Mouse (Mus musculus): Measurements from ENCODE around the gene Prkaa1.
A peak's percentile ranks its signal among the peaks of the same experiment; 100 is the strongest.
"Not testable (repeated sequence)": the region's sequence is repeated elsewhere in the genome, so short reads cannot be mapped to it uniquely, and the experiment has no call there.

Prkaa1 gene

DNA sequence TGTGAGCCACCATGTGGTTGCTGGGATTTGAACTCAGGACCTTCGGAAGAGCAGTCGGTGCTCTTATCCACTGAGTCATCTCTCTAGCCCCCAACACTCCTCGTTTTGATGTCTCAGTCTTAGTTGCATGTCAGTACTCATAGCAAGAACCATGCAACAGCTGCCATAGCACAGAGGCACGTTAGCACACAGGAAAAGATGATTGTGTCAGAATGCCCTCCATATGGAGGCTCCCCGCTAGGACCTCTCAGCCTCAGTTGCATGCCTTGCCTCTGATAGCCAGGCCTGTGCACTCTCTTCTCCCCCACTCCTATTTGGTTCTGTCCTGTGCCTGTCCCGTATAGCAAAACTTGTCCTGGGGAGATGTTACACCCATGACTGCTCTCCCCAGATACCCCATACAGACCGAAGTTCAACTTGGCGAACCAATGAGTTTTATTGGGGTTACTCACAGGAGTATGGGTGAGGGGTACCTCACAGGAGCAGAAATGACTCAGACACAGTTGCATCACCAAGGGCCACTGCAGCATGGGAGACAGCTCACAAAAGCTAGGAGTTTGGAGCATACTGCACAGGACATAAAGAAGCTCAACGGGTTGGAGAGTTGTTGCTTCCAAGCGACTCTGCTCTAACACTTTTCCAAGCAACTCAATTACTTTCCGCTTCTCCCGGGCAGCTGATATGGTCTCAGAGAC, 14.4 kb upstream of the Prkaa1 start:
- no peak for DNase-seq (ENCODE audit: low spot score)

- not testable (repeated sequence) for DNase-seq (ENCODE audit: low spot score)
These were observed 12.6 kb upstream of the Prkaa1 start for GRCm38 (mm10) chr15:5130887-5131668.

GRCm38 (mm10) chr15:5133301-5133700, 10.4 kb upstream of the Prkaa1 start:
- DNase-seq (ENCODE audit: low spot score) = no peak

DNA sequence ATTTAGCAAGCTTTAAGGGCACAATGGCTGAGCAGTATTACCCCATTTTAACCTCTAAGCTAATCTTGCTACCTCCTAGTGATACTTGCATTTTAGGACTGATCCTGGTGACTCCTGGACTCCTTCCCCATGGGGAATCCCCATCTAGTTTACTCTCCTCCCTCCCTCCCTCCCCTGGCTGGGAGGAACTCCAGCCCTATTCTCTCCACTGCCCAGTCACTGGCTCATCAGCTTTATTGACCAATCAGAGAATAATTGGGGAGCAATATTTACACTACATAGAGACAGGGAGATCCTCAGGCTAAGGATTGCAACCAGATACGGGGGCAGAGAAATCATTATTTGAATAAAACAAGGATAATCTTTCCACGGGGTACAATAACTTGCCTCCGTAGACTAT, 9.5 kb upstream of the Prkaa1 start:
- no peak for DNase-seq (ENCODE audit: low spot score)

DNA sequence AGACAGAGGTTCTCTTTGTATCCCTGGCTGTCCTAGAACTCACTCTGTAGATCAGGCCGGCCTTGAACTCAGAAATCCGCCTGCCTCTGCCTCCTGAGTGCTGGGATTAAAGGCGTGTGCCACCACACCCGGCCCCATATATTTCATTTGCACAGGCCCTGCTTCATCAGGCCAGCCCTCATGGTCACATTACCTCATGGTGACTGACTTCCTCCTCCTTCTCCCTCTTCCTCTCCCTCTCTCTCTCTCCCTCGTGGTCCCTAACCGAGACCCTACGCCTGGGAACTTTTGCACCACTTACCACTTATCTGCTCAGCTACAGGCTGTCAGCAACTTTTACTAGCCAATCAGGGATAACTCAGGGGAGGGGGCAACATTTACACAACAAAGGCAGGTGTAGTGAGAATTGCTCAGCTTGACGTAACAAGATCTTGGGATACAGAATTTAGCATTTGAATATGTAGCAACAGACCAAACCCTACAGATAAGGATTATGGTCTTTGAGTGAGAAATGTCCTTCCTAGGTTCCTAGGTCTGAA, 8.6 kb upstream of the Prkaa1 start:
- no peak for DNase-seq (ENCODE audit: low spot score)

DNA sequence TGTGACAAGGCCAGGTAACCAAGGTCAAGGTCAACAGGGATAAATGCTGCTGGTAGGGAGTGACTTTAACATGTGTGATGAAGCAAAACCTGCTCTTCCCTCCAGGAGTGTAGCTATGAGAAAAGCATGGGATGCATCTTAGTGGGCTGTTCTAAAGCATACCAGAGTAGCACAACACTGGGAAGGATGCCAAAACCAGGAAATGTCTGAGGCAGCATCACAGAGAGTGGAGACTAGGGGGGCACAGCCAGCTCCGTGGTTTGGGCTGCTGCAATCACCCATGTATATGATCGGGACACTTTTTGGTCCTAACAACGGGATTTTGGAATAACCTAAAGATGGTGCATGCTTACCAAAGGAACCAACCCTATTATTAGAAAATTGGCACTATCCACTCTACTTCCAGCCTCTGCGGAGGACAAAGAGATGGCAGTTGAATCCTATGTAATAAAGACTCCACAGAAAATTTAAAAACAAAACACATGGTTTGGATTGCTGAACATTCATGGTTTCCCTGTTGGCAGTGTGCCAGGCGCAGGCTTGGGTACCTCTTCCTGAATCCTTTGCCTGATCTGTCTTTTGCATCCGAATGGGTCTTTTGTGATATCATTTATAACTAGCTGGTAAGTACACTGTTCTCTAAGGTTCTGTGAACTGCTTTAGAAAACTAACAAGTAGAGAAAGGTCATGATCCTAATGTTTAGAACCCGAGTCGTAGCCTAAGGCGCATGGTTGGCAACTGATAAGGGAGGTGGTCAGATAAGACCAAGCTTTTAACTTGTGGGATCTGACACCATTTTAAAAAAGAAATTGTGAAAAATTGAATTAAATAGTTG, 5.4 kb upstream of the Prkaa1 start:
- DNase-seq (ENCODE audit: low spot score) = no peak

- no peak for DNase-seq (ENCODE audit: low spot score)
These were observed 4.3 kb upstream of the Prkaa1 start for GRCm38 (mm10) chr15:5139366-5139765.

DNA sequence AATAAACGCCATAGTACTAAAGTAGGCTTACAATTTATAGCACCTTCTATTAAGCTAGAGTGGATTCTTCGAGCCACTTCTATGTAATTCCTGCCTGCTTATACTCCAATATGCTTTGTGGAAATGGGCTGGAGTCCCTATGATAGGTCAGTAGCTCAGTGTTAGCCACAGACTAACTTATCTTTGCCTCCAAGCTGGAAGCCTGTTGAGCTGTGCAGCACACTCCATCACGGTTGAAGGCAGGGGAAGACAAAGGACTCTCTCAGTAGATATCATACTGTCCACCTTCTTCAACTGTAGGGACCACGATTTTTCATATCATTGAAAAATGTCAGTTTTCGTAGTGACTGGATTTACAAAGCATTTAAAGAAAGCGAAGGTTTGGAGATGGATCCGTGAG, 3.8 kb upstream of the Prkaa1 start:
- no peak for DNase-seq (ENCODE audit: low spot score)

- no peak for DNase-seq (ENCODE audit: low spot score)
These were observed 3.3 kb upstream of the Prkaa1 start for GRCm38 (mm10) chr15:5140357-5140756.

GRCm38 (mm10) chr15:5142047-5142446, 1.6 kb upstream of the Prkaa1 start:
- no peak for DNase-seq (ENCODE audit: low spot score)

DNA sequence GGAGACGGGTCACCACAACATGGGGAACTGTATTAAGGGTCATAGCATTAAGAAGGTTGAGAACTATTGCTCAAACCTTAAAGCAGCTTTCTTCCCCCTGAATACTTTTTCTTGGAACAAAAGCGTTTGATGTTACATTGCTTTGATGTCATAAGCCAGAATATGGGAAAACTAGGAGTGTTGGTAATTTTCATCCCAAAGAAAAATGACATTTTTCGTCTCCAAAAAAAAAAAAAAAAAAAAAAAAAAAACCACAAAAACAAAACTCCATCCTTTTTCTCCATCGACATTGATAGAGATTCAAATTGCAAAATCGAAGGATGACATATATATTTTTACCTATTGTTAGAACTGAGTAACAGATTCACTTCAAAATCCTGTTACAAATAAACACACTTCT, 947 bp upstream of the Prkaa1 start:
- DNase-seq (ENCODE audit: low spot score) = no peak

DNA sequence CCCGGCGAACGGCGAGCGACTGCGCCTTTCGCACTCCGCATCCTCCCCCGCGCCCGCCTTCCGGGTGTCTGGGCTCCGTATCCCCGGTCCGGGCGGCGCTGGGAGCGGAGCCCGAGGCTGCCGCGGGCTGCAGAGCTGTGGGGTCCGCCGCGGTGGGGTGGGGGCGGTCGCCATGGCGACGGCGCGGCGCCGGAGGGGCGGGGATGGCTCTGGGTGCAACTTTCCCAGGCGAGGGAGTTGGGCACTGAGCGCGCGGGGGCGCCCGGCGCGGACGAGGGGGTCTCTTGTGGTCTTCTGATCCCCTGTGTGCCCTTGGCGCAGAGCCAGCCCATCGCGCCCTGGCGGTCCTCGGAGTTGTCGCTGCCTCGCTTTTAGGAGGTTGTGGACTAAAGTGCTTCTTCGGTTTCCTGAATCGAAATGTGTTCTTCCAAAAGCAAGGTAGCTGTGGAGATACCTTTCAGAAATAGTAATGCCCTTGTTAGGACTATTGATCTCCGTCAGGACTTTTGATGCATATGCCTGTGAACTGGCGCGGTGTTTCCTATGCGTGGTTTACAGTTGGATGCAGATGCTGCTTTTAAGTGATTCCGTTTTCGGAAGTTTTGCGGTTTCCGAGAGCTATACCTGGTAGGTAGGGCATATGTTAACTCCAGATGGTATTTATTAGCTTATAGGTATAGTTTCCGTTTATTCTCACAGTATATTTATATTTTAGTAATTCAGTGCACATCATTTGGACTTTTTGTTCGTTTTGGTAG, 539 bp downstream of the Prkaa1 start:
- peak; percentile 40 for DNase-seq (ENCODE audit: low spot score)

GRCm38 (mm10) chr15:5145196-5145945, 1.7 kb downstream of the Prkaa1 start:
- DNase-seq (ENCODE audit: low spot score) = no peak

DNA sequence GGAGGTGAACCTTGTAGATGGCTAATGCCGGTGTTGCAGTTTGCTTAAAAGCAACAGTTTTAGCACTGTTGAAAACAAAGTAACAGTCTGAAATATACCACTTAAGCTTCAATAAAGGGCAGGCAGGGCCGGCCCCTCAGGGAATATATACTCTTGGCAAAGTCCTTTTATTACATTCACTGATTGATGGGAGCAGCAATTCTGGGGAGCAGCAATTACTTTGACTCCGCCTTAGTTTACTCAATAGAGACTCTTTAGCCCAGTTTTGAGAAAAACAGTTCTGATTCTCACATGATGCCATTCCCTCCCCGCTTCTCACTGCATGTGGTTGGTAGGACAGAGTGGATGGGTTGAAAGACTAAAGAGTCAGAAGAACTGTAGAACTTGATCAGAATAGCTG, 5.5 kb downstream of the Prkaa1 start:
- DNase-seq (ENCODE audit: low spot score) = no peak

DNA sequence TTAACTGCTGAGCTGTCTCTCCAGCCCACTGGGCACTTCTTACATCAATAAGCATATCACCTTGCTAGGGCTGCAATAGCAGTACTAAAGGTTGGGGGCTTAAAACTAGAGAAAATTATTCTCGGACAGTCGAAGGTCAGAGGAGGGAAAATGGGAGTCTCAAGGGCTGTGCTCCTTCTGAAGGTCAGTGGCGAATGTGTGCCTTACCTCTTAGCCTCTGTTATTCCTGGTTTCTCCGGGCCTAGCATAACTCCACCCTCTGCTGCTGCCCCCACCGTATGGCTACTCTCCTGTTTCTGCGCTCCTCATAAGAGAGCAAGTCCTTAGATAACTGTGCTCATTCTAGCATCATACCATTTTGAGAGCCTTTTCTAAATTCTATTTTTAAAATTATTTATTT, 8.5 kb downstream of the Prkaa1 start:
- DNase-seq (ENCODE audit: low spot score) = no peak

- DNase-seq (ENCODE audit: low spot score) = no peak
These were observed 11.0 kb downstream of the Prkaa1 start for GRCm38 (mm10) chr15:5154621-5155020.

GRCm38 (mm10) chr15:5155093-5155492, 11.4 kb downstream of the Prkaa1 start:
- DNase-seq (ENCODE audit: low spot score) = no peak

DNA sequence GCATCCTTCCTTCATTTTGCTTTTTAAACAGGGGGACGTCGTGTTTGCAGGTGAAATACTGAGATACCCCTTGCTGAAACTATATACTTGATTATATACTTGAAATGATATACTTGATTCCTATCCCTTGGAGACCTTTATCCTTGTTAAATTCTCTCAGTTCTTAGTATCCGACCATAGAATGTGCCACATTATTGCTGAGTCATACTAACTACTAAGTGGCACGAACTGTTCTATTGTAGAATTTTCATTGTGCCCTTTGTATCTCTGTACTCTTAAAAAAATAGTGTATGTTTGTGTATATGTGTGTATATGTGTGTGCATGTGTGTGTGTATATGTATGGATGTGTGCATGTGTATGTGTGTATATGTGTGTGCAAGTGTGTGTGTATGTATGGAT, 12.7 kb downstream of the Prkaa1 start:
- DNase-seq (ENCODE audit: low spot score) = no peak

GRCm38 (mm10) chr15:5157386-5157785, 13.7 kb downstream of the Prkaa1 start:
- DNase-seq (ENCODE audit: low spot score) = no peak

GRCm38 (mm10) chr15:5158827-5159226, 15.2 kb downstream of the Prkaa1 start:
- no peak for DNase-seq (ENCODE audit: low spot score)
